Mouse (Mus musculus) liver, embryonic 11.5 days (tissue): ENCODE measurements around the gene Tas2r143. TPM values are rescaled to one million over a fixed set of nuclear protein-coding genes. Genes with fewer than 3 reads are reported as not detected.

ENCODE experiments used
- ATAC-seq: fragments of 200-750 bp; cut with Nextera tagmentation; replicated peaks from 2 replicates; pipeline ENCODE4 v1.8.0; 2017; ENCODE audit warnings: moderate number of reproducible peaks, mild to moderate bottlenecking, moderate TSS enrichment, moderate library complexity; ENCODE audit not compliant: low FRiP score
- DNase-seq: peaks from one replicate; pipeline ENCODE4 v3.0.0-alpha.2; 2017; ENCODE audit warnings: low spot score
- H3K27ac ChIP-seq: fragments of 300-500 bp; sonication (generic); 2 replicates; pipeline ENCODE4 v1.5.1; 2014; ENCODE audit warnings: mild to moderate bottlenecking, low read depth, low read length, control low read depth
- H3K27me3 ChIP-seq: fragments of 300-500 bp; sonication (generic); replicated peaks from 2 replicates; pipeline ENCODE4 v1.6.1; 2014; ENCODE audit warnings: low read length, mixed read lengths; ENCODE audit not compliant: control insufficient read depth, insufficient read depth
- H3K36me3 ChIP-seq: fragments of 300-500 bp; sonication (generic); 2 replicates; pipeline ENCODE4 v1.6.1; 2014; ENCODE audit warnings: mild to moderate bottlenecking, low read length, moderate library complexity, mixed read lengths; ENCODE audit not compliant: control insufficient read depth, insufficient read depth
- H3K4me1 ChIP-seq: fragments of 300-500 bp; sonication (generic); replicated peaks from 2 replicates; pipeline ENCODE4 v1.6.1; 2014; ENCODE audit warnings: low read length, mixed read lengths; ENCODE audit not compliant: control insufficient read depth, insufficient read depth
- H3K4me2 ChIP-seq: fragments of 300-500 bp; sonication (generic); 2 replicates; pipeline ENCODE4 v1.6.1; 2014; ENCODE audit warnings: mild to moderate bottlenecking, control low read depth, moderate library complexity
- H3K4me3 ChIP-seq: fragments of 300-500 bp; sonication (generic); 2 replicates; pipeline ENCODE4 v1.5.1; 2014; ENCODE audit warnings: low read depth, low read length, control low read depth
- H3K9ac ChIP-seq: fragments of 300-500 bp; sonication (generic); 2 replicates; pipeline ENCODE4 v1.6.1; 2014; ENCODE audit warnings: low read depth, low read length, control low read depth
- H3K9me3 ChIP-seq: fragments of 300-500 bp; sonication (generic); 2 replicates; pipeline ENCODE4 v1.6.1; 2016; ENCODE audit warnings: low read length, inconsistent platforms, mixed read lengths; ENCODE audit not compliant: control insufficient read depth
- WGBS: fragments of 180-500 bp; shearing (Covaris S2); extraction: QIAGEN DNeasy Blood & Tissue Kit; methylation state at CpG from one replicate; pipeline ENCODE4 v1.1.7; 2014; 5-methylcytosine and 5-hydroxymethylcytosine counted together
- polyA plus RNA-seq: library from polyadenylated mRNA; unstranded; fragments of >200 nt; fragmentation: Nextera tagmentation; extraction: Ambion mirVana; gene quantifications from 2 replicates; pipeline ENCODE4 v1.2.1, GENCODE M21; 2014

The Tas2r143 gene
- polyA plus RNA-seq, 1 experiment from 2014 or later, result not detected

GRCm38 (mm10) chr6:42372816-42373547 lies 27.1 kb upstream of the Tas2r143 start, which contains the start of gene Epha1:
Gene Epha1, minus strand, starts transcription at chr6:42373268.
- Histone ChIP-seq H3K4me3 (peak within 1 kb of the TSS; percentile 56), H3K4me2 (peak within 1 kb of the TSS; percentile 95), H3K36me3 (no peaks in the 10 kb centered on the region), H3K9ac (peak within 1 kb of the TSS; percentile 51), H3K27me3 (no peaks in the 10 kb centered on the region), H3K9me3 (no peaks in the 10 kb centered on the region), H3K27ac (peak within 1 kb of the TSS; percentile 46; the same call in 1 of the 2 replicates), H3K4me1 (no peaks in the 10 kb centered on the region)
- peak; percentile 77 for ATAC-seq
- DNase-seq, result peak; percentile 55
- 1% methylated on average over 29 of the region's 36 CpGs for WGBS

GRCm38 (mm10) chr6:42373669-42374430 lies 26.2 kb upstream of the Tas2r143 start:
- Histone ChIP-seq H3K9me3 (no peaks in the 10 kb centered on the region), H3K4me2 (peak overlapping the region; percentile 95), H3K27me3 (no peaks in the 10 kb centered on the region), H3K9ac (0 out of 2 replicates have a peak overlapping the region, but pooled peaks have one; percentile 51), H3K4me3 (peak overlapping the region; percentile 56), H3K4me1 (no peaks in the 10 kb centered on the region), H3K27ac (no peak overlapping the region), H3K36me3 (no peaks in the 10 kb centered on the region)
- WGBS, result 41% methylated on average over 7 of the region's 7 CpGs
- ATAC-seq, result no peak
- no peak for DNase-seq

- H3K27ac ChIP-seq, result no peak overlapping the region
- ATAC-seq, result no peak
- H3K9me3 ChIP-seq, result no peaks in the 10 kb centered on the region
- no peaks in the 10 kb centered on the region for H3K36me3 ChIP-seq
- no peaks in the 10 kb centered on the region for H3K4me1 ChIP-seq
- no peak for DNase-seq
- H3K27me3 ChIP-seq, result no peaks in the 10 kb centered on the region
- no peak overlapping the region for H3K9ac ChIP-seq
- no peak overlapping the region for H3K4me2 ChIP-seq
- WGBS, result 68% methylated on average over 4 of the region's 4 CpGs
- no peak overlapping the region for H3K4me3 ChIP-seq
These were observed 25.3 kb upstream of the Tas2r143 start for GRCm38 (mm10) chr6:42374701-42375100.

GRCm38 (mm10) chr6:42375131-42375530 lies 24.9 kb upstream of the Tas2r143 start:
- WGBS, result 84% methylated on average over 2 of the region's 2 CpGs
- no peaks in the 10 kb centered on the region for H3K36me3 ChIP-seq
- no peak for ATAC-seq
- no peaks in the 10 kb centered on the region for H3K27me3 ChIP-seq
- no peak overlapping the region for H3K4me2 ChIP-seq
- H3K9ac ChIP-seq, result no peak overlapping the region
- no peak for DNase-seq
- H3K9me3 ChIP-seq, result no peaks in the 10 kb centered on the region
- H3K4me3 ChIP-seq, result no peak overlapping the region
- H3K27ac ChIP-seq, result no peak overlapping the region
- H3K4me1 ChIP-seq, result no peaks in the 10 kb centered on the region

GRCm38 (mm10) chr6:42376016-42376415 lies 24.0 kb upstream of the Tas2r143 start:
- Histone ChIP-seq H3K4me2 (no peak overlapping the region), H3K27ac (no peak overlapping the region), H3K4me1 (no peaks in the 10 kb centered on the region), H3K9me3 (no peaks in the 10 kb centered on the region), H3K9ac (no peak overlapping the region), H3K36me3 (no peaks in the 10 kb centered on the region), H3K27me3 (no peaks in the 10 kb centered on the region), H3K4me3 (no peak overlapping the region)
- ATAC-seq, result no peak
- 32% methylated on average over 4 of the region's 4 CpGs for WGBS
- DNase-seq, result no peak

GRCm38 (mm10) chr6:42376504-42377019 lies 23.5 kb upstream of the Tas2r143 start:
- no peak overlapping the region for H3K9ac ChIP-seq
- H3K4me2 ChIP-seq, result no peak overlapping the region
- DNase-seq (no peak), ATAC-seq (no peak)
- no peak overlapping the region for H3K27ac ChIP-seq
- no peak overlapping the region for H3K4me3 ChIP-seq
- no peaks in the 10 kb centered on the region for H3K9me3 ChIP-seq
- H3K27me3 ChIP-seq, result no peaks in the 10 kb centered on the region
- no peaks in the 10 kb centered on the region for H3K36me3 ChIP-seq
- 56% methylated on average over 6 of the region's 6 CpGs for WGBS
- H3K4me1 ChIP-seq, result no peaks in the 10 kb centered on the region

- H3K4me3 ChIP-seq, result no peak overlapping the region
- H3K9me3 ChIP-seq, result no peaks in the 10 kb centered on the region
- no peaks in the 10 kb centered on the region for H3K4me1 ChIP-seq
- no peak overlapping the region for H3K4me2 ChIP-seq
- 74% methylated on average over 5 of the region's 5 CpGs for WGBS
- no peak overlapping the region for H3K27ac ChIP-seq
- ATAC-seq (no peak), DNase-seq (no peak)
- H3K27me3 ChIP-seq, result no peaks in the 10 kb centered on the region
- H3K9ac ChIP-seq, result no peak overlapping the region
- no peaks in the 10 kb centered on the region for H3K36me3 ChIP-seq
These were observed 22.8 kb upstream of the Tas2r143 start for GRCm38 (mm10) chr6:42377280-42377679.

GRCm38 (mm10) chr6:42379551-42379950 lies 20.5 kb upstream of the Tas2r143 start:
- ATAC-seq (no peak), DNase-seq (no peak)
- no peaks in the 10 kb centered on the region for H3K27me3 ChIP-seq
- no peaks in the 10 kb centered on the region for H3K36me3 ChIP-seq
- no peak overlapping the region for H3K27ac ChIP-seq
- H3K4me2 ChIP-seq, result no peak overlapping the region
- H3K4me3 ChIP-seq, result no peak overlapping the region
- no peaks in the 10 kb centered on the region for H3K4me1 ChIP-seq
- 56% methylated on average over 3 of the region's 3 CpGs for WGBS
- H3K9ac ChIP-seq, result no peak overlapping the region
- H3K9me3 ChIP-seq, result no peaks in the 10 kb centered on the region
